Mouse (Mus musculus) stomach, embryonic 14.5 days (tissue): ENCODE data around the gene Gm9958. TPM values are rescaled to one million over a fixed set of nuclear protein-coding genes. Genes with fewer than 3 reads are reported as not detected.

Experiments used
- polyA plus RNA-seq: library from polyadenylated mRNA; unstranded; fragments of >200 nt; fragmentation: Nextera tagmentation; extraction: Ambion mirVana; gene quantifications from 2 replicates; pipeline ENCODE4 v1.2.1, GENCODE M21; 2014

The Gm9958 gene
- polyA plus RNA-seq, 1 experiment from 2014 or later: 5.9 TPM

Other genes with a start within 250 kb of the Gm9958 start
- 34.5 and 39.3 TPM in 2 replicates for gene Cox18, start 143.2 kb upstream of the Gm9958 start, polyA plus RNA-seq
- 41.6 and 43.6 TPM in 2 replicates for gene Ankrd17, start 627 bp upstream of the Gm9958 start, polyA plus RNA-seq
- gene Alb, start 93.7 kb downstream of the Gm9958 start, polyA plus RNA-seq: 1.8 and 4.8 TPM in 2 replicates
- gene Afp, start 123.5 kb downstream of the Gm9958 start, polyA plus RNA-seq: 6.5 and 9.2 TPM in 2 replicates
- 4.7 and 6.2 TPM in 2 replicates for gene Afm, start 151.7 kb downstream of the Gm9958 start, polyA plus RNA-seq
- gene 5830473C10Rik, start 193.9 kb downstream of the Gm9958 start, polyA plus RNA-seq: 0.19 and 0.42 TPM in 2 replicates